18 mouse cellular contexts compared by ENCODE assay signal in the genomic region with DNA sequence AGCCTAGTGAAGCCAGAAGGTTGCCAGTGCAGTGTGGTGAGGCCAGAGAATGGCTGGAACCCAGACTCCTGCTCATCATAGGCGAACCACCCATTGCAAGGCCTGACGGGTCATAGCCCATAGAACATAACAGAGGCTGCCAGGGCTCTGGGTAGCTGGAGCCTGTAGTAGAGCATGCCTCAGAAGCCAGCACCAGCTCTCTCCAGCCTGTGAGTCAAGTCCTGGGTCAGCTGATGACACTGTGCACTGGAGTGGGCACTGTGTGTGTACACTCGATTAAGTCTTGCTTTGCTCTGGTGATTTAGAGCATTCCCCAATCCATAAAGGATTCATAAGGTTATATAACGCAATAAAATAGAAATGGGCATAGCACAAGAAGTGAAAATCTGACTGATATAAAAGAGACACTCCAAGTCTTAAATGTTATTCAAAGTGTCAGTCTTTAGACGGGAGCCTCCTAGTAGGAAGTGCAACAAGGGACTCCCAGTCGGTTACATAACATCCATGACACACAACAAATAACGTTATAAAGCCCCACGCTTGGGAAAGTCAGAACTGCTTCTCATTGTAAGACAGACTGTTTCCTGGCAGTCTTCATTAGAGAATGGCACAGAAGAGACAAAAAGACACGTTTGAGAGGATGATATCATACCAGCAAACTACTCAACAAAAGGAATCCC.
"Had no signal": no experiment of that assay in that cellular context is flagged by ENCODE, and none has a peak within 500 bp of the region (broad histone marks: within the 10 kb centered on the region; RNA-seq: fewer than 3 reads in every experiment).

No protein-coding gene starts in this region.

- H3K36me3 ChIP-seq: lung, embryonic 15.5 days; midbrain, embryonic 13.5 days; midbrain, embryonic 15.5 days; neural tube, embryonic 12.5 days had no signal

- H3K4me3 ChIP-seq: lung, embryonic 15.5 days; megakaryocyte, embryonic 14.5 days; midbrain, embryonic 13.5 days; midbrain, embryonic 15.5 days; neural tube, embryonic 12.5 days had no signal

- ATAC-seq: liver, postnatal 0 days; lung, postnatal 0 days; midbrain, embryonic 13.5 days; midbrain, embryonic 15.5 days had no signal

- DNase-seq: liver, postnatal 0 days; lung, adult 2 months; lung, postnatal 14 days; lung, postnatal 36 days; right cerebral cortex, postnatal 14 days; right cerebral cortex, postnatal 4 days; spleen, adult 18-20 months; thymus, adult 2 months; thymus, postnatal 25 days; thymus, postnatal 4 days had no signal

- H3K9me3 ChIP-seq: lung, embryonic 15.5 days; megakaryocyte, embryonic 14.5 days; midbrain, embryonic 13.5 days; midbrain, embryonic 15.5 days; neural tube, embryonic 12.5 days had no signal

- H3K27me3 ChIP-seq: lung, embryonic 15.5 days; midbrain, embryonic 13.5 days; midbrain, embryonic 15.5 days had no signal

- H3K27ac ChIP-seq: lung, embryonic 15.5 days; macrophage; midbrain, embryonic 13.5 days; midbrain, embryonic 15.5 days; neural tube, embryonic 12.5 days had no signal

- H3K4me2 ChIP-seq: lung, embryonic 15.5 days; midbrain, embryonic 11.5 days; midbrain, embryonic 13.5 days; midbrain, embryonic 15.5 days; neural tube, embryonic 12.5 days had no signal

- H3K9ac ChIP-seq: liver, postnatal 0 days; lung, embryonic 15.5 days; midbrain, embryonic 13.5 days; midbrain, embryonic 15.5 days; neural tube, embryonic 12.5 days had no signal

- H3K4me1 ChIP-seq: lung, embryonic 15.5 days; midbrain, embryonic 13.5 days; midbrain, embryonic 15.5 days had no signal
